Mouse (Mus musculus) urinary bladder, postnatal 4 days (tissue): ENCODE data around the gene Cap1.

Source experiments
- DNase-seq, 2 experiments: peaks; one replicate each; pipeline ENCODE4 v3.0.0; 2021 to 2022; ENCODE audit warnings: low spot score in 2 of 2

Cap1 gene

GRCm38 (mm10) chr4:122887336-122887735 lies 1.5 kb upstream of the Cap1 start:
- DNase-seq = no peak

DNA sequence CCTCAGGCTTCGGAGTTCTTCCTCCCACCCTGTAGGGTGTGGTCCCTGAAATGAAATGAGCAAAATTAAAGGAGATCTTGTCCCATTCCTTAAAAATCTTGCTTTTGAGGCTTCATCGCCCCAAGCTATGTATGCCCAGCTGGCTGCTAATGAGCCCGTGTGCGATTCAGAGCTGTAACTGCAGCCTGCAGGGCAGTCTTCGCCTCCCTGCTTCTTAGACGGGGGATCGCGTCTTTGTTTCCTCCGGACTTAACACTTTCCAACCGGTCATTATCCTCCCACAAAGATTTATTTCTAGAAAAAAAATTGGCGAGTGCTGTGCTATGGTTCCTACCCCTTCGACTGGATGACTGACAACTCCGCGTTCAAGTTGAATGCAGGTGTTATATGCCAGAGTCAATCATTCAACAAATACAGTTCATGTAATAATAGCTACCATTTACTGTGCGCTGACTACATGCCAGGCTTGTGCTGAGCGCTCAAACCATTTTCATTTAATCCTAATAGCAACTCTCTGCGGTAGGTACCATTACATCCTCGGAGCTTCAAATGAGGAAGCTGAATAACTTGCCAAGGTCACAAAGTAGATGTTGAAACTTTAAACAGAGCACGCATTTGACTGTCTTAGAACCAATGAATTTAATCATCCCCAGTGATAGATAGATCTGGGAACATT lies 861 bp upstream of the Cap1 start:
- DNase-seq = no peak

DNA sequence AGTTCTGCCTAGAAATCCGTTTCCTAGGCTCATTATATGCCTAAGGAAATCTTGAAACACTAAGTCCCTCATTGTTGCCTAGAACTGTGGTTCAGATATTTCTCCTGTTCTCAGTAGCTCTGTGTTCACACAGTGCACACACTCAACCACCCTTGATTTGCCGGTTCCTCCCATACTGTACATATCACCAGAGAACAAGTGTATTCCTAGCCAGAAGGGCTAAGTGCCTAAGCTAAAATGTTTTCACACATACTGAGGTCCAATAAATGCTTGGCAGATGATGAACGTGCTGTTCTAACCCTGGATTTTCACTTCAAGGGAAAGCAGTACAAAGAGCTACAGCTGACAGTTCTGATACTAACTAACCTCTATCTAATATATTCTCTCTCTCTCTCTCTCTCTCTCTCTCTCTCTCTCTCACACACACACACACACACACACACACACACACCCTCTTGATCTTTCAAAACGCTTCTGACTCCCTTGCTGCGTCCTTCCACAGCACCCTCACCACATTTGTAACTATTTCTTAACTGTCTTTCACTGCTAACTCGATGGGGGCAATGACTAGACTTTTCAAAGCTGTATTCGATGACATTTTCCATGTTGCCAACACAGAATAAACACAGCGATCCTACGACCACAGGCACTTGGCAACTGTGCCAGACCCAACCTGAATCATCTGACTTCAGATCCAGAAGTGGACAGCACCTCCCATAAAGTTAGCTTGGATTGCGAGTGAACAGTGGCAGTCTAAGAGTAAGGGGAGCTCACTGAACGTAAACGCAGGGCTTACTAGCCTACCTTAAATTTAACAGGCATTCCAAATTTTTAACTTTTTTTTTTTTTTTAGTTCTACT lies 1.1 kb downstream of the Cap1 start:
- DNase-seq = no peak

DNA sequence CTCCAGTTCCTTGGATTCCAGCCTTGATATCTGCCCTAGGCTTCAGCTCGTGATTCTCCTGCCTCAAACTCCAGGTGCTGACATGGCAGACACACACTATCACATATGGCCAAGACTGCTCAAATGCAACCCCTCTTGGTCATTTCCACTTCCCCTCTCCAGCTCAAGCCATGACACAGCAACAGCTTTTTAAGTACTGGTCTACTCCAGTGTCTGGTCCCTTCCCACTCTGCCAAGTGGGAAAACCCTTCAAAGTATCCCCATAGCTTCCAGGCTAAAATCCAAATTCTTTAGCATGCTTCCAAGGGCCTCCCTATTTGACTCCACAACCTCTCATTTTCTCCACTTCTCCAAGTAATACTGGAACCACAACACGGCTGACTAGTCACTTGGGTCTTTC lies 1.8 kb downstream of the Cap1 start:
- no peak for DNase-seq

DNA sequence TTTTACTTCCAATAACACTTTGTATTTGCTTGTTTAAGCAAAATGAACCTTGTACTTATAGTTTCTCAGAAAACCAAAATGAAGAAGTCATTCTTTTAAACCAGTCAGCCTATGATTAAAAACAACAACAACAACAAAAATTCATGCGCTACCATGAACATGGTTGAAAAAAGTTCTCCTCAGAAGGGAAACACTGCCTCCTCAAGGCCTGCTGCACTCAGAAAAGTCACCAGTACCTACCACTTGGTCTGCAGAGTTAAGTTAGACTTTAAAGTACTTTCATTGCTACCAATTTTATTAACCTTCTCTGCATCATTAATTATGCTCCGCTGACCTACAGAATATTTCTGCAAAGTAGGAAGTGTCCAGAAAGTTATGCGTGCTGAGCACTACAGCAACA lies 2.6 kb downstream of the Cap1 start:
- DNase-seq = no peak

DNA sequence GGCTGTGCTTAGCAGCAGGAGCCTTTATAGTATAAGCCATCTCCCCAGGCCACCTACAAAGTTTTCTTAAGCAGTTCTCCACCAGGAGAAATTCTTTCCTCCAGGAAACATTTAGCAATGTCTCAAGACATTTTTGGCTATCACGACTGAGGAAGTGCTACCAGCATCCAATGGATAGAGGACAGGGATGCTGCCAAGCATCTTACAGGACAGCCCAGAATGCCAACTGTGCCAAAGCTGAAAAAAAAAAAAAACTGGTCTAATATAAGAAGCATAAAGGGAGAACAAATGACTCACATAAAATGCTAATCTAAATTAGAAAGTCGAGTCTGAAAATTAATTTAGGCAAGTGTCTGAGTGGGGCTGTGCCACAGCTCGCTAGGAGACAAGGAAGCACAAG lies 3.3 kb downstream of the Cap1 start:
- DNase-seq = no peak

DNA sequence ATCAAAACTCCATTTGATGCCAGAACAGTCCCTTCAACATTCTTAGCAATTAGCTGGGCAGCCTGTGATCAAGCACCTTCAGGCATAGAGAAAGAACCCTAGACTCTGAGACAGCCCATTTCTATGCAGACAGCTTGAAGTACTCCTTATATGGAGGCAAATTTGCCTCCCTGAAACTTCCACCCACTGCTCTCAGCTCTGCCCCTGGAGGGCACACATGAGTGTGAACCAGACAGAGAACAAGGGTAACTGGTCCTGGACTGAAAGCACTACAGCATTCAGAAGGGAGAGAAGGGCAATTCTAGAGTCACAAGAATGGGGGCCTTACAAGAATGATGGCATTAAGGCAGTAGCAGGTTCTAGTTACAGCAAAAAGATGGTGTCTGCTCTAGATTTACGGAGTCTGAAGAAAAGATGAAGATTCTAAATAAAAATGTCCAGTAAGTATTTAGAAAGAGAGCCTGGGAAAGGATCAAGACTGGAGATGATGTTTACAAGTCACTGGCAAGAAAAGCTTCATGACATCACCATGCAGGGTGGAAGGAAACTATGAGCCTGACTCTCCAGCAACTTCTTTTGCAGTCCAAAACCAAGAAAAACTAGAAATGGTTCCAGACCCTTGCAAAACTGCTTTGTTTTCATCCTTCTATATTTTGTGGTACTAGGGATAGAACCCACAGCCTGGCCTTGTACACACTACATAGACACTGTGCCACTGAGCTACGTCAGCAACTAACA lies 7.4 kb downstream of the Cap1 start:
- no peak for DNase-seq

GRCm38 (mm10) chr4:122873512-122873911 lies 12.3 kb downstream of the Cap1 start:
- no peak for DNase-seq

DNA sequence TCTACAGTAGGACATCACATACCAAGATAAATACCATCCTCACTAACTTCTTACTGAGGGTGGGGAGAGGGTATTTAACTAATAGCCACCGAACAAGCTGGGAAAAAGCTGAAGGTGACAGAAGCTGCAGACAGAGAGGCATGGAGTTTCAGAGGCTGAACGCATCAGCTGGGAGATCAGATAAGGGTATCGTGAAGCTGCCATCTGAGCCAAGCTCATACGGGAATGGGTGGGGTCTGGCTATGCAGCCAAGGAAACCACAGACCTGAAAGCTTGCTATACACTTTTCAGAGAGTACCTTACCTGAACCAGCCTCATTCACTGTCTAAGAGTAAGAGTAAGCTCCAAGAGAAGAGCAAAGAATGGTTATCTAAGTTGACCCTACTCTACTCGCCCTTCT lies 12.9 kb downstream of the Cap1 start:
- no peak for DNase-seq

GRCm38 (mm10) chr4:122871989-122872388 lies 13.9 kb downstream of the Cap1 start:
- DNase-seq = no peak

GRCm38 (mm10) chr4:122871269-122871668 lies 14.6 kb downstream of the Cap1 start:
- DNase-seq = no peak

GRCm38 (mm10) chr4:122870741-122871140 lies 15.1 kb downstream of the Cap1 start:
- no peak for DNase-seq

DNA sequence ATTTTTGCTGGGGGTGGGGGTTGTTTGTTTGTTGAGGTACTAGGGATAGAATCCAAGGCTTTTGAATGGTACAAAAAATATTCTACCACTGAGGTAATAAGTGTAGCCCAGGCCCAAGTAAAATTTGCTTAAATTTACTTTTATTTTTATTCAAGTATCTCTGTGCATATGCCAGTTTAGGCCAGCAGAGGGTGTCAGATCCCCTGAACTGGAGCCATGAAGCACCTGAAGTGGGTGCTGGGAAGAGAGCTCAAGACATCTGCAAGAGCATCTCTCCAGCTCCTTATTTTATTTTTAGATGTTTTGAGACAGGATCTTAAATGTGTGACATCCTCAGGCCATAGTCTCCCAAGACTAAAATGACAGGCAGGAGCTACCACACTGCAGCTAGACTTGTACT lies 15.8 kb downstream of the Cap1 start:
- no peak for DNase-seq

GRCm38 (mm10) chr4:122868041-122868440 lies 17.8 kb downstream of the Cap1 start:
- no peak for DNase-seq

DNA sequence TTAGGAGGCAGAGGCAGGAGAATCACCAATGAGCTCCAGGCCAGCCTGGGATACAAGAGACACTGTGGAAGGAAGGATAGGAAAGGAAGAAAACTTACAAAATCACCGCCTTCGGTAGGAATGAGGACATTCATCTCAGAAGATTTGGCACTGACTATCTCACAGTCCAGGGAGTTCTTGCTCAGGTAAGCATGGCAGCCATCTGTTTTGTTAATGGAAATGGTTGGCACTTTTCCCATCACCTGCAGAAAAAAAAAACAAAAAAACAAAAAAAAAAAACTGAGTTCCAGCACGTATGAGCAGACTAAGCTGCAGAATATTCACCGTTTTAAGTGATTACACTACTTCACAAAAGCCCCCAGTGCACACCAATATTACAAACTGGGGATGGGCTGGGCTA lies 24.0 kb downstream of the Cap1 start:
- no peak for DNase-seq

GRCm38 (mm10) chr4:122859096-122859674 lies 26.7 kb downstream of the Cap1 start:
- no peak for DNase-seq

DNA sequence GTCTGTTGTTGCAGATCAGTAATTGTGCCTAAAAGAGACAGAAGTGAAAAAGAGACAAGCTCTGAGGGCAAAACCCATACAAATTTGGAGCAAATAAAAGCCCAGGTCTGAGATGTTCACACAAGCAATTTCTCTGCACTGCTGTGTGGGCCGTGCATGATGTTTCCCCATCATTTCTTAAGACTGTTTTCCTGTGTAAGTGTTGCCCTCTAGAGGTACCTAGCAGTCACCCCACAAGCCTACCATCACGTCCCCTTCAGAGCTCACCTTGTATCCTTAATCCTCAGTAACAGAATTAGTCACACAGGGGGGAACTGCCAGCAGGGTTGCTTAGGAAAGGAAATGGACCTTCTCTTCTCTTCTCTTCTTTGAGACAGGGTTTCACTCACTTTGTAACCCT lies 27.9 kb downstream of the Cap1 start:
- DNase-seq = no peak

- no peak for DNase-seq
Measured at GRCm38 (mm10) chr4:122854770-122855169, 31.1 kb downstream of the Cap1 start.

DNA sequence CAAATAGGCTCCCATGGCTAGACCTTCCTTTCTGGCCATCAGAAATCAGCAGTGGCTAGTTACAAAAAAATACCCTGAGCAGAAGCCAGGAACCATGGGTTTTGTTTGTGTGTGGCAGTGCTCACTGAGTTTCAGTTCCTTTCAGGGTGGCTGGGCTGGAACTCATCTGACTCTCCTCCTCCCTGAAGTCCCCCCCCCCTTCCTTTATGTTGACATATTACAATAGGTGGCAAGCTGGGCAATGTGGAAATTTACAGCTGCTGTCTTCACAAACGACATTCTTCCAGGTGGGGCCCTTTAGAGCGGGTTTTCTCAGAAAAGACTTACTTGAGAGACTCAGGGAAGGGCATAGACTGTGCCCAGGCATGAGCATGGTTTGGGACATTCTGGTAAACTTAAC lies 32.2 kb downstream of the Cap1 start:
- DNase-seq = no peak

DNA sequence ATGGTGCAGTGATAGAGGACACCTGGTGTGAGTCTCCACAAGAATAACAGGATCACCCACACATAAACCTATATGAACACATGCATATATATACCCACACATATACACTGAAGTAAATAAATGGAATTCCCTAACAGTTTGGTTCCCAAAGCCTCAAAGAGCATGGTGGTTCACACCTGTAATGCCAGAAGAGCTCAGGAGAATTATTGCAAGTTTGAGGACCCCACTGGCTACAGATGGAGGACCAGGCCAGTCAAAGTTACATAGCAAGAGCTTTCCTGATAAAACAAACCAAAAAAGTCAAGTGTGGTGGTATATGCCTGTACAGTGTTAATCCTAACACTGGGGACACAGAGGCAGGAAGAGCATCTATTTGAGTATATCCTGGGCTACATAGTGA lies 34.3 kb downstream of the Cap1 start:
- no peak for DNase-seq

GRCm38 (mm10) chr4:122848150-122848621 lies 37.7 kb downstream of the Cap1 start:
- no peak for DNase-seq

DNA sequence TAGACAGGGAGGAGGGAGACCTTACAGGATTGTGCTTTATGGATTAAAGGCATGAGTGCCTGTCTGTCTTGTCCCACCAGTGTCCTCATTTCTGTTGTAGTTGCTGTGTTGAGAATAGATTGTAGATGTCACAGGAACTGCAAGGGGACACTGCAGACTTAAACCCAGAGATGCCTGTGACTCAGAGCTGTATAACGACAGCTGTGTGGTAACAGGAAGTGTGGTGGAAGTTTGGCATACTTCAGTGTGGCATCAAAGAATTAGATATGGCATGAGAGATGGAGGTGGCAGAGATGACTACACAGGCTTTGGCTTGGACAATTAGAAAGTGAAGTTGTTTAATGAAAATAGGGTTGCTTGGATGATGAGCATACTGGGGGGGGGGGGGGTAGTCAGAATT lies 47.4 kb downstream of the Cap1 start:
- DNase-seq = no peak
